Mouse (Mus musculus) liver, adult 2 months (tissue): ENCODE measurements around the gene Tmem109. TPM values are rescaled to one million over a fixed set of nuclear protein-coding genes. Genes with fewer than 3 reads are reported as not detected.

ENCODE experiments used
- DNase-seq: peaks from one replicate; pipeline ENCODE4 v3.0.0-alpha.2; 2011; ENCODE audit warnings: low read depth, low spot score; ENCODE audit errors: extremely low read depth
- H3K27ac ChIP-seq: fragments of 200-500 bp; replicated peaks from 2 replicates; pipeline ENCODE4 v1.5.1; 2012; ENCODE audit warnings: low read depth, mild to moderate bottlenecking, control low read depth, inconsistent platforms, low read length; ENCODE audit not compliant: insufficient read depth
- H3K27me3 ChIP-seq: fragments of 200-500 bp; 2 replicates; pipeline ENCODE4 v1.6.1; 2012; ENCODE audit warnings: mild to moderate bottlenecking, moderate library complexity, low read length, inconsistent platforms; ENCODE audit not compliant: control insufficient read depth, insufficient read depth
- H3K36me3 ChIP-seq: fragments of 200-500 bp; 2 replicates; pipeline ENCODE4 v1.6.1; 2012; ENCODE audit warnings: low read length, inconsistent platforms; ENCODE audit not compliant: control insufficient read depth, insufficient read depth
- H3K4me1 ChIP-seq: fragments of 200-500 bp; 2 replicates; pipeline ENCODE4 v1.6.1; 2011; ENCODE audit warnings: low read length; ENCODE audit not compliant: control insufficient read depth, insufficient read depth
- H3K4me3 ChIP-seq: fragments of 200-500 bp; 2 replicates; pipeline ENCODE4 v1.5.1; 2011; ENCODE audit warnings: low read depth, mild to moderate bottlenecking, control low read depth, low read length, moderate library complexity; ENCODE audit not compliant: insufficient read depth
- H3K79me2 ChIP-seq: fragments of 200-500 bp; 2 replicates; pipeline ENCODE4 v1.6.1; 2012; ENCODE audit warnings: inconsistent platforms, mild to moderate bottlenecking, low read length, moderate library complexity; ENCODE audit not compliant: control insufficient read depth, insufficient read depth
- H3K9ac ChIP-seq: fragments of 200-500 bp; 2 replicates; pipeline ENCODE4 v1.6.1; 2012; ENCODE audit warnings: low read depth, mild to moderate bottlenecking, control low read depth, inconsistent platforms, low read length
- CTCF ChIP-seq: fragments of 200-500 bp; IDR thresholded peaks from 2 replicates; pipeline ENCODE4 v1.5.1; 2011; ENCODE audit warnings: low read depth, low read length, control low read depth
- POLR2A ChIP-seq: fragments of 200-500 bp; IDR thresholded peaks from 2 replicates; pipeline ENCODE4 v1.6.1; 2011; ENCODE audit warnings: low read length, control low read depth; ENCODE audit not compliant: insufficient read depth; ENCODE audit errors: extremely low read depth
- WGBS: fragments of 180-500 bp; shearing (Covaris S2); methylation state at CpG from one replicate; pipeline ENCODE4 v1.1.7; 2018; 5-methylcytosine and 5-hydroxymethylcytosine counted together
- polyA plus RNA-seq: library from polyadenylated mRNA; depleted of rRNA; stranded (reverse); fragments of >200 nt; gene quantifications from 2 replicates; pipeline ENCODE4 v1.2.3, GENCODE M21; 2012
- total RNA-seq: library from RNA; depleted of rRNA; stranded (reverse); fragments of >200 nt; gene quantifications from 2 replicates; pipeline ENCODE4 v1.2.3, GENCODE M21; 2014

The Tmem109 gene
- total and polyA plus RNA-seq, 2 experiments = 7.1 to 35.2 TPM

GRCm38 (mm10) chr19:10856520-10856919 is 25.3 kb downstream of the Tmem109 start:
- 67% methylated on average over 2 of the region's 2 CpGs for WGBS
- TF ChIP-seq CTCF (no peak), POLR2A (no peak)
- Histone ChIP-seq H3K4me1 (no peaks in the 10 kb centered on the region), H3K79me2 (no peaks in the 10 kb centered on the region), H3K27ac (no peak overlapping the region), H3K27me3 (no peaks in the 10 kb centered on the region), H3K4me3 (no peak overlapping the region), H3K9ac (no peak overlapping the region), H3K36me3 (no peaks in the 10 kb centered on the region)
- DNase-seq = no peak

- no peak for DNase-seq
- TF ChIP-seq POLR2A (no peak), CTCF (no peak)
- no peaks in the 10 kb centered on the region for H3K27me3 ChIP-seq
- WGBS = 77% methylated on average over 3 of the region's 3 CpGs
- H3K9ac ChIP-seq = no peak overlapping the region
- no peaks in the 10 kb centered on the region for H3K79me2 ChIP-seq
- no peaks in the 10 kb centered on the region for H3K4me1 ChIP-seq
- H3K4me3 ChIP-seq = no peak overlapping the region
- H3K36me3 ChIP-seq = no peaks in the 10 kb centered on the region
- no peak overlapping the region for H3K27ac ChIP-seq
Observed at GRCm38 (mm10) chr19:10855422-10855821, 26.4 kb downstream of the Tmem109 start.

GRCm38 (mm10) chr19:10847311-10848087 is 34.3 kb downstream of the Tmem109 start:
- peaks cover 3% of the 10 kb centered on the region; the same call in 1 of the 2 replicates for H3K79me2 ChIP-seq
- no peak overlapping the region for H3K27ac ChIP-seq
- H3K4me1 ChIP-seq = no peaks in the 10 kb centered on the region; the same call in 1 of the 2 replicates
- no peak overlapping the region for H3K9ac ChIP-seq
- no peak overlapping the region for H3K4me3 ChIP-seq
- TF ChIP-seq CTCF (no peak), POLR2A (no peak)
- no peaks in the 10 kb centered on the region for H3K36me3 ChIP-seq
- H3K27me3 ChIP-seq = no peaks in the 10 kb centered on the region
- DNase-seq = no peak
- WGBS = 47% methylated on average over 3 of the region's 3 CpGs

GRCm38 (mm10) chr19:10846150-10846549 is 35.7 kb downstream of the Tmem109 start:
- H3K4me1 ChIP-seq = no peaks in the 10 kb centered on the region; the same call in 1 of the 2 replicates
- 87% methylated on average over 7 of the region's 7 CpGs for WGBS
- no peak overlapping the region for H3K4me3 ChIP-seq
- no peak for TF ChIP-seq CTCF
- no peak for TF ChIP-seq POLR2A
- no peak overlapping the region for H3K27ac ChIP-seq
- H3K79me2 ChIP-seq = peaks cover 3% of the 10 kb centered on the region; the same call in 1 of the 2 replicates
- DNase-seq = no peak
- H3K9ac ChIP-seq = no peak overlapping the region
- no peaks in the 10 kb centered on the region for H3K27me3 ChIP-seq
- H3K36me3 ChIP-seq = no peaks in the 10 kb centered on the region

- H3K36me3 ChIP-seq = no peaks in the 10 kb centered on the region
- H3K27ac ChIP-seq = no peak overlapping the region
- 79% methylated on average over 3 of the region's 3 CpGs for WGBS
- TF ChIP-seq POLR2A (no peak), CTCF (no peak)
- no peak overlapping the region for H3K9ac ChIP-seq
- H3K27me3 ChIP-seq = no peaks in the 10 kb centered on the region
- no peak for DNase-seq
- H3K79me2 ChIP-seq = peaks cover 3% of the 10 kb centered on the region; the same call in 1 of the 2 replicates
- H3K4me1 ChIP-seq = no peaks in the 10 kb centered on the region; the same call in 1 of the 2 replicates
- no peak overlapping the region for H3K4me3 ChIP-seq
Observed at GRCm38 (mm10) chr19:10845454-10845853, 36.3 kb downstream of the Tmem109 start.

GRCm38 (mm10) chr19:10844206-10844605 is 37.6 kb downstream of the Tmem109 start:
- TF ChIP-seq CTCF (no peak), POLR2A (no peak)

More at GRCm38 (mm10) chr19:10844206-10844605, 37.6 kb downstream of the Tmem109 start:
- Histone ChIP-seq H3K9ac (no peak overlapping the region), H3K27me3 (no peaks in the 10 kb centered on the region), H3K36me3 (no peaks in the 10 kb centered on the region), H3K4me1 (no peaks in the 10 kb centered on the region; the same call in 1 of the 2 replicates), H3K79me2 (peaks cover 3% of the 10 kb centered on the region; the same call in 1 of the 2 replicates), H3K27ac (no peak overlapping the region), H3K4me3 (peak overlapping the region; percentile 18; the same call in 1 of the 2 replicates)
- WGBS = 87% methylated on average over 5 of the region's 5 CpGs
- DNase-seq = no peak
